Mouse (Mus musculus) stomach, embryonic 16.5 days (tissue): ENCODE measurements around the gene Mrpl18. TPM values are rescaled to one million over a fixed set of nuclear protein-coding genes. Genes with fewer than 3 reads are reported as not detected.
A peak's percentile ranks its signal among the peaks of the same experiment; 100 is the strongest.
"Not testable (repeated sequence)": the region's sequence is repeated elsewhere in the genome, so short reads cannot be mapped to it uniquely, and the experiment has no call there.

Source experiments
- ATAC-seq: fragments of 200-750 bp; cut with Nextera tagmentation; 2 replicates; pipeline ENCODE4 v1.8.0; 2017; ENCODE audit warnings: moderate number of reproducible peaks, moderate TSS enrichment; ENCODE audit not compliant: insufficient read depth, low FRiP score
- H3K27ac ChIP-seq: fragments of 300-500 bp; sonication (generic); 2 replicates; pipeline ENCODE4 v1.5.1; 2014; ENCODE audit warnings: low read length
- H3K27me3 ChIP-seq: fragments of 300-500 bp; sonication (generic); 2 replicates; pipeline ENCODE4 v1.6.1; 2014; ENCODE audit warnings: low read length, control low read depth, mixed read lengths; ENCODE audit not compliant: control insufficient read depth, insufficient read depth
- H3K36me3 ChIP-seq: fragments of 300-500 bp; sonication (generic); 2 replicates; pipeline ENCODE4 v1.6.1; 2014; ENCODE audit warnings: low read length; ENCODE audit not compliant: control insufficient read depth, insufficient read depth
- H3K4me1 ChIP-seq: fragments of 300-500 bp; sonication (generic); 2 replicates; pipeline ENCODE4 v1.6.1; 2014; ENCODE audit warnings: low read length, control low read depth, mixed read lengths; ENCODE audit not compliant: control insufficient read depth, insufficient read depth
- H3K4me2 ChIP-seq: fragments of 300-500 bp; sonication (generic); 2 replicates; pipeline ENCODE4 v1.6.1; 2014; ENCODE audit warnings: low read depth, low read length, mixed read lengths
- H3K4me3 ChIP-seq: fragments of 300-500 bp; sonication (generic); replicated peaks from 2 replicates; pipeline ENCODE4 v1.5.1; 2014; ENCODE audit warnings: mild to moderate bottlenecking, low read length
- H3K9ac ChIP-seq: fragments of 300-500 bp; sonication (generic); 2 replicates; pipeline ENCODE4 v1.6.1; 2014; ENCODE audit warnings: low read length
- H3K9me3 ChIP-seq: fragments of 300-500 bp; sonication (generic); replicated peaks from 2 replicates; pipeline ENCODE4 v1.6.1; 2016; ENCODE audit warnings: low read length, control low read depth; ENCODE audit not compliant: control insufficient read depth
- WGBS: fragments of 180-500 bp; shearing (Covaris S2); extraction: QIAGEN DNeasy Blood & Tissue Kit; methylation state at CpG from one replicate; pipeline ENCODE4 v1.1.7; 2014; 5-methylcytosine and 5-hydroxymethylcytosine counted together
- polyA plus RNA-seq: library from polyadenylated mRNA; unstranded; fragments of >200 nt; fragmentation: Nextera tagmentation; extraction: Ambion mirVana; gene quantifications from 2 replicates; pipeline ENCODE4 v1.2.1, GENCODE M21; 2015

Gene Mrpl18
- polyA plus RNA-seq, 1 experiment from 2014 or later: 141 TPM

DNA sequence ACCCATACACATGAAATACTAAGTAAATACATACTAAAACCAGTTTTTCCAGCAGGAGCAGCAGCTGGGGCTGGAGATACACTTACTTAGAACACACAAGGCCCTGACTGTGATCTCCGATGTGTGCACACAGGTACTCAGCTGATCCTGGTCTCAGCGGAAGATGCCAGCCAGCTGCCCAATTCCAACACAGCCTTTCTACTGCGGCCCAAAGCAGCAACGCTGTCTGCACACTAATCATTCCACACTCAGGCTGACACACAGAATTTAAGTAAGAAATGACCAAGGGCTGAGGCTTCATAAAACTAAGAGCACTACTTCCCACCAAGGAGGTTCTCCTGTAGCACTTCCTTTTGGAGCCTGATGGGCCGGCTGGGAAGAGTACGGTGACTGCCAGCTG, 13.9 kb downstream of the Mrpl18 start:
- Histone ChIP-seq H3K4me2 (no peak overlapping the region), H3K9me3 (no peaks in the 10 kb centered on the region), H3K27ac (no peak overlapping the region), H3K9ac (no peak overlapping the region), H3K4me3 (no peak overlapping the region), H3K36me3 (no peaks in the 10 kb centered on the region), H3K4me1 (no peaks in the 10 kb centered on the region), H3K27me3 (no peaks in the 10 kb centered on the region)
- no peak for ATAC-seq
- WGBS: 83% methylated on average over 6 of the region's 6 CpGs

DNA sequence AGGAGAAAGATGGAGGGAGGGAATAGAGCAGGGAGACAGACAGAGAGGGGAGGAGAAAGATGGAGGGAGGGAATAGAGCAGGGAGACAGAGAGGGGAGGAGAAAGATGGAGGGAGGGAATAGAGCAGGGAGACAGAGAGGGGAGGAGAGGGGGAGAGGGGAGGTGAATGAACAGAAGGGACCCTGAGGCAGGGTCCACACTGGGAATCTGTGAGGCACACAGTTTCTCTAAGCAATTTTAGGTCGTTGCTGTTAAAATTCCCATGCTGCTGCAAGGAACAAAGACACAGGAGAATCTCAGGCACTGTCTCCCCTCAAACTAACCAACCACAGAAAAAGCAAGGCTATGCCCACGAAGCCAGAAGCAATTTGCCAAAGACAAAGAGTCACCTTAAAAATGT, 17.5 kb downstream of the Mrpl18 start:
- H3K9ac ChIP-seq, H3K27me3 ChIP-seq, H3K36me3 ChIP-seq, ATAC-seq, H3K4me2 ChIP-seq, H3K9me3 ChIP-seq, H3K4me3 ChIP-seq, H3K4me1 ChIP-seq: not testable (repeated sequence)
- H3K27ac ChIP-seq: peak overlapping the region; percentile 20; the same call in 1 of the 2 replicates
- WGBS: 45% methylated on average over 2 of the region's 2 CpGs

GRCm38 (mm10) chr17:12897674-12898073, 18.5 kb downstream of the Mrpl18 start:
- Histone ChIP-seq H3K9me3 (no peaks in the 10 kb centered on the region), H3K27me3 (no peaks in the 10 kb centered on the region), H3K27ac (peak overlapping the region; percentile 3; the same call in 1 of the 2 replicates), H3K9ac (no peak overlapping the region), H3K36me3 (no peaks in the 10 kb centered on the region), H3K4me1 (no peaks in the 10 kb centered on the region), H3K4me2 (no peak overlapping the region), H3K4me3 (no peak overlapping the region)
- no peak; the same call in 1 of the 2 replicates for ATAC-seq
- WGBS: 78% methylated on average over 5 of the region's 5 CpGs

GRCm38 (mm10) chr17:12892033-12892432, 24.1 kb downstream of the Mrpl18 start:
- no peaks in the 10 kb centered on the region for H3K9me3 ChIP-seq
- H3K4me3 ChIP-seq: no peak overlapping the region
- no peak for ATAC-seq
- H3K27ac ChIP-seq: no peak overlapping the region
- no peak overlapping the region for H3K4me2 ChIP-seq
- no peaks in the 10 kb centered on the region for H3K36me3 ChIP-seq
- no peaks in the 10 kb centered on the region for H3K27me3 ChIP-seq
- 91% methylated on average over 9 of the region's 9 CpGs for WGBS
- no peak overlapping the region for H3K9ac ChIP-seq
- H3K4me1 ChIP-seq: no peaks in the 10 kb centered on the region

DNA sequence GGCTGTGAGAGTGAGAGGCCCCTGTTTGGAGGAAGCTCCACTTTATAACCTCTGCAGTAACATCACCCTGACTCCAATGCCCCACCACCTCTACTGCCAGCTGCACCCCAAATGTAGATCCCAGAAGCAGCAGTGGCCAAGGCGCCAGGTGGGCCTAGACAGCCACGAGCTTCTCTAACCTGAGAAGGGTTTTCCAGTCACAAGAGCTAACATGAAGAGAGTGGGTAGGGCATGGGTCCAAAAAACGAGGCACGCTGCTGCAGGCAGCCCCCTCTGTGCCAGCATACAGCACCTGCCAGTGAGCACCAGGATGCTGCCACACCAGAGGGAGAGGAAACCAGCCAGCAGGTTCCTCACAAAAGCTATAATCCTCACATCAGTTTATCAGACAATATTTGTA, 25.1 kb downstream of the Mrpl18 start:
- Histone ChIP-seq H3K9ac (no peak overlapping the region), H3K4me1 (peaks cover 7% of the 10 kb centered on the region; the same call in 1 of the 2 replicates), H3K4me2 (no peak overlapping the region), H3K27ac (no peak overlapping the region), H3K9me3 (no peaks in the 10 kb centered on the region), H3K4me3 (no peak overlapping the region), H3K36me3 (no peaks in the 10 kb centered on the region), H3K27me3 (no peaks in the 10 kb centered on the region)
- 79% methylated on average over 4 of the region's 4 CpGs for WGBS
- no peak for ATAC-seq

GRCm38 (mm10) chr17:12887021-12887775, 28.9 kb downstream of the Mrpl18 start:
- no peaks in the 10 kb centered on the region for H3K36me3 ChIP-seq
- peaks cover 7% of the 10 kb centered on the region; the same call in 1 of the 2 replicates for H3K4me1 ChIP-seq
- no peaks in the 10 kb centered on the region for H3K27me3 ChIP-seq
- no peak overlapping the region for H3K4me2 ChIP-seq
- H3K27ac ChIP-seq: peak overlapping the region; percentile 8; the same call in 1 of the 2 replicates
- ATAC-seq: no peak; the same call in 1 of the 2 replicates
- WGBS: 57% methylated on average over 15 of the region's 15 CpGs
- H3K9me3 ChIP-seq: no peaks in the 10 kb centered on the region
- no peak overlapping the region for H3K4me3 ChIP-seq
- H3K9ac ChIP-seq: no peak overlapping the region

DNA sequence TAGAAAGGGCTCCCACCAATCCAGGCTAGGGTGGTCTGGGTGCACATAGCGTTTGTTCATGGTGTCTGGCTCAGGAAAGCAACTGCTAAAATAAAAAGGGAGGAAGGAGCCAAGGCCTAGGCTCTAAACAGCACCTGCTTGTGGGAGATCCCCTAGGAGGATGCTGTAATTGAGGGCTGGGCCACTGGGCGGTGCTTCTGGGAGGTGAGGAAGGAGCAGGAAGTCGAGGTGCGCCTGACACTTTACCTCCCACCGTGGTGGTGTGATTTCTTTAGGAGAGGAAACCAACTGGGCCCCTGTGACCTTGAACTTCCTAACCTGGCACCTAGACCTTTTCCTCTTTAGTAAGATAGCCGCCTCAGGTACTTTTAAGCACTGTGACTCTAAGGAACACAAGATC, 29.5 kb downstream of the Mrpl18 start:
- H3K27ac ChIP-seq: no peak overlapping the region
- no peak overlapping the region for H3K4me2 ChIP-seq
- WGBS: 39% methylated on average over 6 of the region's 6 CpGs
- H3K27me3 ChIP-seq: no peaks in the 10 kb centered on the region
- ATAC-seq: no peak
- H3K9me3 ChIP-seq: no peaks in the 10 kb centered on the region
- H3K36me3 ChIP-seq: no peaks in the 10 kb centered on the region
- H3K4me3 ChIP-seq: no peak overlapping the region
- H3K4me1 ChIP-seq: peaks cover 7% of the 10 kb centered on the region; the same call in 1 of the 2 replicates
- no peak overlapping the region for H3K9ac ChIP-seq

- H3K27ac ChIP-seq: no peak overlapping the region
- H3K9ac ChIP-seq: no peak overlapping the region
- no peaks in the 10 kb centered on the region for H3K4me1 ChIP-seq
- H3K36me3 ChIP-seq: no peaks in the 10 kb centered on the region
- H3K9me3 ChIP-seq: no peaks in the 10 kb centered on the region
- no peak for ATAC-seq
- no peak overlapping the region for H3K4me2 ChIP-seq
- no peaks in the 10 kb centered on the region for H3K27me3 ChIP-seq
- 77% methylated on average over 1 of the region's 1 CpGs for WGBS
- no peak overlapping the region for H3K4me3 ChIP-seq
Measured at GRCm38 (mm10) chr17:12881216-12881615, 34.9 kb downstream of the Mrpl18 start.

- H3K27me3 ChIP-seq: no peaks in the 10 kb centered on the region
- 0 out of 2 replicates have a peak overlapping the region, but pooled peaks have one; percentile 53 for H3K9ac ChIP-seq
- peak overlapping the region; percentile 27 for H3K4me3 ChIP-seq
- no peaks in the 10 kb centered on the region for H3K36me3 ChIP-seq
- peak overlapping the region; percentile 53 for H3K4me2 ChIP-seq
- H3K4me1 ChIP-seq: no peaks in the 10 kb centered on the region
- 2% methylated on average over 14 of the region's 14 CpGs for WGBS
- ATAC-seq: peak; percentile 69; the same call in 1 of the 2 replicates
- no peaks in the 10 kb centered on the region for H3K9me3 ChIP-seq
- no peak overlapping the region for H3K27ac ChIP-seq
Measured at GRCm38 (mm10) chr17:12880178-12880577, 36.0 kb downstream of the Mrpl18 start.
